Mouse (Mus musculus): ENCODE measurements around the gene Rock2. TPM values are rescaled to one million over a fixed set of nuclear protein-coding genes. Genes with fewer than 3 reads are reported as not detected.

The Rock2 gene
- polyA plus RNA-seq, 1 experiment from 2014 or later: 10.9 TPM

DNA sequence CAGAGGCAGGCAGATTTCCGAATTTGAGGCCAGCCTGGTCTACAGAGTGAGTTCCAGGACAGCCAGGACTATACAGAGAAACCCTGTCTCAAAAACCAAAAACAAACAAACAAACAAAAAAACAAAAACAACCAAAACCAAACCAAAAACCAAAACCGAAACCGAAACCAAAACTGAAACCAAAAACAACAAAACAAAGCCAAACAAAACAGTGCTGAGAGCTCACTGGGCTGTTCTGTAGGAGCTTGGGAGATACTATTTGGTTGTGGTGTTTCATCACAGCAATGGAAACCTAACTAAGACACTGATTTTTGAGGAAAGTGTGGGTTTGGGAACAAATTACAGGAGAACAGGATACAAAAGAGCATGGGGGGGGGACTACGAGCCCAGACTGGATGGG, 127.5 kb downstream of the Rock2 start:
- Histone ChIP-seq H3K4me3 (ENCODE audit: low read length) (no peak overlapping the region), H3K27ac (ENCODE audit: low read length) (no peak overlapping the region), H3K27me3 (replicated peaks; ENCODE audit: control insufficient read depth, insufficient read depth, low read length) (no peaks in the 10 kb centered on the region), H3K9ac (ENCODE audit: low read depth, low read length) (no peak overlapping the region), H3K4me1 (ENCODE audit: control insufficient read depth, insufficient read depth, low read length) (no peaks in the 10 kb centered on the region), H3K9me3 (ENCODE audit: control insufficient read depth, low read length) (no peaks in the 10 kb centered on the region), H3K36me3 (ENCODE audit: control insufficient read depth, insufficient read depth, low read length) (no peaks in the 10 kb centered on the region), H3K4me2 (ENCODE audit: low read depth, low read length) (no peak overlapping the region)
- no peak for ATAC-seq
- WGBS: 88% methylated on average over 4 of the region's 4 CpGs

DNA sequence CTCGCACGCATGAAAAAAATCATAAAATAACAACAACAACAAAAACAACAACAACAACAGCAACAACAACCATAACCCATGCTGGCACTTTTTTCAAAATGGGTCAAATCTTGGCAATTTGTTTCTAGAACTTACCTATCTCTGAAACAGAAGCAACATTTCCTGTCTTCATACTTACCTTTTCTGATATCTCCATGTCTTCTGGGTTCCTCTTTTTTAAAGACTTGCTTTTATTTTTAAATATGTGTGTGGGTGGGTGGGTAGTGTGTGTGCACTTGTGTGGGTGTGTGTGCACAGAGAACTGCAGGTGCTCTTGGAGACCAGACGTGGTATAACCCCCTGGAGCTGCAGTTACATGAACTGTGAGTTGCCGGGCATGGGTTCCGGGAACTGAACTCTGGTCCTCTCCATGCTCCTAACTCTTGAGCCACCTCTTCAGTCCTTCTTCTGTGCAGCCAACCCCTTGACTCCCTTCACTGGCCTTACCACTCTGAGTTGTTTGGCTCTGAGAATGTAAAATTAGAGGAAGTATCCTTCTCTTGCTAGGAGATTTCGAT, 129.9 kb downstream of the Rock2 start:
- no peak overlapping the region for H3K4me2 ChIP-seq (ENCODE audit: low read depth, low read length)
- no peak overlapping the region for H3K4me3 ChIP-seq (ENCODE audit: low read length)
- H3K27me3 ChIP-seq (replicated peaks; ENCODE audit: control insufficient read depth, insufficient read depth, low read length): no peaks in the 10 kb centered on the region
- no peak overlapping the region for H3K9ac ChIP-seq (ENCODE audit: low read depth, low read length)
- peaks cover 3% of the 10 kb centered on the region; the same call in 1 of the 2 replicates for H3K9me3 ChIP-seq (ENCODE audit: control insufficient read depth, low read length)
- WGBS: 89% methylated on average over 6 of the region's 6 CpGs
- no peak overlapping the region for H3K27ac ChIP-seq (ENCODE audit: low read length)
- H3K36me3 ChIP-seq (ENCODE audit: control insufficient read depth, insufficient read depth, low read length): no peaks in the 10 kb centered on the region
- H3K4me1 ChIP-seq (ENCODE audit: control insufficient read depth, insufficient read depth, low read length): no peaks in the 10 kb centered on the region
- no peak for ATAC-seq

DNA sequence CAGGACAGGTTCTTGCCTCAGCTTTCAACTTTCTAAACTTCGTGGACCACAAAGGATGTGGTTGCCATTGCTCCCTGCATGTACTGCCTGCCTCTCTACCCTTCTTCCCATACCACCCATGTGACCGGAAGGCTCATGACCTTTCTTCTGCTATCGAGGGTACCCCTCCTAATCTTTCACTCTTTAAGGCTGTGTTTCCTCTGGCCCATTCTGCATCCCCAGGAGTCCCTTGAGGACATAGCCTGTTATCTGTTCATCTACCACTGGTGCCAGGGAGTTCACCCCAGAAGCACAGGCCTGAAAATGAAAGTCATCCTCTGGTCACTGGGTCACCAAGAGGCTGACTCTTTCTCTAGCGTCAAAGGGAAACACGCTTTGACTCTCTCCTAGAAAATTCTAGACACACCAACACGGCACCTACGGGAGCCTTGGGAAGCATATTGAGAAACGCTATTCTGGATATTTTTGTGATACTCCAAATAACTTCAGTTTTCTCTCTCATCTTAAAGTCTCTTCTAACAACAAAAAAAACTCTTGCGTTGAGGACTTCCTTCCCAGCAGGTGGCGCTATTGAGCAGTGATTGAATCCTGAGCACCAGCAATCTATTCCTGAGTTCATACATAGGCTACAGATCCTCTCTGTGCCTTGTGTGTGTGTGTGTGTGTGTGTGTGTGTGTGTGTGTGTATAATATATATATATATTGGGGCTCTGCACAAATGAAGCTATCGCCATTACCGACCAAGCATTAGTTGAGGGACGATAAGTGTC, 138.2 kb downstream of the Rock2 start:
- H3K4me3 ChIP-seq (ENCODE audit: low read length): no peak overlapping the region
- H3K27ac ChIP-seq (ENCODE audit: low read length): no peak overlapping the region
- H3K9ac ChIP-seq (ENCODE audit: low read depth, low read length): no peak overlapping the region
- peak; percentile 62; the same call in 1 of the 2 replicates for ATAC-seq
- no peaks in the 10 kb centered on the region for H3K36me3 ChIP-seq (ENCODE audit: control insufficient read depth, insufficient read depth, low read length)
- 42% methylated on average over 13 of the region's 13 CpGs for WGBS
- H3K9me3 ChIP-seq (ENCODE audit: control insufficient read depth, low read length): peaks cover 3% of the 10 kb centered on the region; the same call in 1 of the 2 replicates
- no peak overlapping the region for H3K4me2 ChIP-seq (ENCODE audit: low read depth, low read length)
- no peaks in the 10 kb centered on the region for H3K4me1 ChIP-seq (ENCODE audit: control insufficient read depth, insufficient read depth, low read length)
- H3K27me3 ChIP-seq (replicated peaks; ENCODE audit: control insufficient read depth, insufficient read depth, low read length): no peaks in the 10 kb centered on the region

DNA sequence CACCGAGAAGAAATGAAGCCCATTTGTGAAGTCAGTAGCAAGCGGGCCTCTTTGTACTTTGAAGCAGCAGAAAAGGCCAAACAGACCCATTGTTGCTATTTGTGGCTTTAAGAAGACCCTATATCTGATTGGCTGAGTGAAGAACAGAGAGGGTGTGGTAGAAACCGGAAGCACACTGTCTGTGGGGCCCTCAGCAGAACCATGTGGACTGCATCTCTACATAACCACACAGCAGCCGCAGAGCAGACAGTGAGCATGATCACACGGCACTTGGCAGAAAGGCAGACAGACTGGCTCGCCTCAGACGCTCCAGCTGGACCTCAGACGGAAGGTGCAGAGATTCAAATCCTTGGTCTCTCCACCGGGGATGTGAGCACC, 138.8 kb downstream of the Rock2 start:
- Histone ChIP-seq H3K27me3 (replicated peaks; ENCODE audit: control insufficient read depth, insufficient read depth, low read length) (no peaks in the 10 kb centered on the region), H3K9ac (ENCODE audit: low read depth, low read length) (no peak overlapping the region), H3K9me3 (ENCODE audit: control insufficient read depth, low read length) (no peaks in the 10 kb centered on the region), H3K4me3 (ENCODE audit: low read length) (no peak overlapping the region), H3K4me2 (ENCODE audit: low read depth, low read length) (no peak overlapping the region), H3K27ac (ENCODE audit: low read length) (no peak overlapping the region), H3K36me3 (ENCODE audit: control insufficient read depth, insufficient read depth, low read length) (no peaks in the 10 kb centered on the region), H3K4me1 (ENCODE audit: control insufficient read depth, insufficient read depth, low read length) (no peaks in the 10 kb centered on the region)
- WGBS: 70% methylated on average over 9 of the region's 9 CpGs
- ATAC-seq: peak; percentile 65

DNA sequence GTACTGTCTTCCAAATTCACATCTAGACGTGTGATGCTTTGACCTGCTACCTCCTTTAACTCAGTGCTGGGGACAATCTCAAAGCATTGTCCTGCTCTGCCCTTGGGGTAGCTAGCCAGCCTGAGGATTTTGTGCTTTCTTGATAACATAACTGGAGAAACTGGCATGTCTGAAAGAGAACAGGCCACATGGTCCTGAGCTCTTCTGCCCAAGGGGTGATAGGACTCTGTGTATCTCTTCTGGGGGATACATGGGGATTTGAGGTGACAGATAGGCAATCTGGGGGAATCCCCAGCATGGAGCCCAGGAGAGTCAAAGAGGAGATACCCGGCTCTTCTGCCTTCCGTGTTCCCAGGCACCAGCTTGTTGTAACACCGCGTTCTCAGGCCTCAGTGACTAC, 140.0 kb downstream of the Rock2 start:
- H3K9me3 ChIP-seq (ENCODE audit: control insufficient read depth, low read length): no peaks in the 10 kb centered on the region
- no peaks in the 10 kb centered on the region for H3K36me3 ChIP-seq (ENCODE audit: control insufficient read depth, insufficient read depth, low read length)
- ATAC-seq: no peak
- H3K4me2 ChIP-seq (ENCODE audit: low read depth, low read length): no peak overlapping the region
- no peaks in the 10 kb centered on the region for H3K4me1 ChIP-seq (ENCODE audit: control insufficient read depth, insufficient read depth, low read length)
- H3K27me3 ChIP-seq (replicated peaks; ENCODE audit: control insufficient read depth, insufficient read depth, low read length): no peaks in the 10 kb centered on the region
- H3K4me3 ChIP-seq (ENCODE audit: low read length): no peak overlapping the region
- H3K9ac ChIP-seq (ENCODE audit: low read depth, low read length): no peak overlapping the region
- no peak overlapping the region for H3K27ac ChIP-seq (ENCODE audit: low read length)
- 83% methylated on average over 5 of the region's 5 CpGs for WGBS

GRCm38 (mm10) chr12:17035128-17035527, 140.4 kb downstream of the Rock2 start:
- 65% methylated on average over 2 of the region's 2 CpGs for WGBS
- Histone ChIP-seq H3K27me3 (replicated peaks; ENCODE audit: control insufficient read depth, insufficient read depth, low read length) (no peaks in the 10 kb centered on the region), H3K9ac (ENCODE audit: low read depth, low read length) (no peak overlapping the region), H3K4me1 (ENCODE audit: control insufficient read depth, insufficient read depth, low read length) (no peaks in the 10 kb centered on the region), H3K9me3 (ENCODE audit: control insufficient read depth, low read length) (no peaks in the 10 kb centered on the region), H3K36me3 (ENCODE audit: control insufficient read depth, insufficient read depth, low read length) (no peaks in the 10 kb centered on the region), H3K4me3 (ENCODE audit: low read length) (no peak overlapping the region), H3K27ac (ENCODE audit: low read length) (no peak overlapping the region), H3K4me2 (ENCODE audit: low read depth, low read length) (no peak overlapping the region)
- no peak for ATAC-seq

DNA sequence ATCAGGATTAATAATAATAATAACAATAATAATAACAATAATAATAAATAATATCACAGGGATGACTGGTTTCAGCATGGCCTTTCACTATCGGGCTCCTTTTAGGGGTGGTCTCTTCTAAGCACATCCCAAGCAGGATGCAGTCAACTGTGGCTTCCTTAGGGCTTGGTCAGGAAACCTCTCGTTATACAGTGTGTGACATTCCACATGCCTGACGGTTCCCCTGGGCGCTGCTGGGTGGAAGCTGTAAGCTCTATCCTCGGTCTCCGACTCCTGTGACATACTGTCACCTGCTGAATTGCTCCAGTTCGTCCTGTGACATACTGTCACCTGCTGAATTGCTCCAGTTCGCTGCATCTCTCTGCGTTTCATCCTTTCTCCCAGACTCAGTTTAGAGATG, 141.8 kb downstream of the Rock2 start:
- Histone ChIP-seq H3K9ac (ENCODE audit: low read depth, low read length) (no peak overlapping the region), H3K36me3 (ENCODE audit: control insufficient read depth, insufficient read depth, low read length) (no peaks in the 10 kb centered on the region), H3K27me3 (replicated peaks; ENCODE audit: control insufficient read depth, insufficient read depth, low read length) (no peaks in the 10 kb centered on the region), H3K9me3 (ENCODE audit: control insufficient read depth, low read length) (no peaks in the 10 kb centered on the region), H3K4me3 (ENCODE audit: low read length) (no peak overlapping the region), H3K27ac (ENCODE audit: low read length) (no peak overlapping the region), H3K4me2 (ENCODE audit: low read depth, low read length) (no peak overlapping the region), H3K4me1 (ENCODE audit: control insufficient read depth, insufficient read depth, low read length) (no peaks in the 10 kb centered on the region)
- ATAC-seq: no peak
- WGBS: 59% methylated on average over 9 of the region's 9 CpGs

DNA sequence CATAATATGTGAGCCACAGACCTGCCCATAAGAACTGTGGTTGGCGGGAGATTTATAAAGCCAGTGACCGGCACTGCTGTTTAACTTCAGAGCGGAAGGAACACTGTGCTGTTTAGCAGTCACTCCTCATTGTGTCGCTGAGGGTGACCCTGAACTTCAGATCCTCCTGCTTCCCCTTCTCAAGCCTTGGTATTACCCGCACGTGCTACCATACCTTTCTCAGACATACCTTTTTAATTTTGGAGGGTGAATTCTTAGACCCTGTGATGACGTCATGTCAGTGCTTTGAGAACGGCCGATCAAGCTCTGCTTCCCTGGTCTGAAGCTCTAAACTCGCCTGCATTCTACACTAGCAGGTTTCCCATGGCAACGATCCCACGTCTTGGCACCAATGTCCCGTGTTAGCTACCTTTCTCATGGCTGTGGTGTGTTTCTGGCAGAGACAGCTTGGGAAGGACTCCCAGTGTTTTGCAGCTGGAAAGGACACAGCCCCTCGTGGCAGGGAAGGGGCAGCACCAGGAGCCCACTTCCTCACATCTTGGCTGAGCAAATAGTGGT, 142.4 kb downstream of the Rock2 start:
- H3K36me3 ChIP-seq (ENCODE audit: control insufficient read depth, insufficient read depth, low read length): no peaks in the 10 kb centered on the region
- H3K4me2 ChIP-seq (ENCODE audit: low read depth, low read length): no peak overlapping the region
- no peak overlapping the region for H3K9ac ChIP-seq (ENCODE audit: low read depth, low read length)
- ATAC-seq: no peak
- no peak overlapping the region for H3K27ac ChIP-seq (ENCODE audit: low read length)
- no peaks in the 10 kb centered on the region for H3K4me1 ChIP-seq (ENCODE audit: control insufficient read depth, insufficient read depth, low read length)
- no peak overlapping the region for H3K4me3 ChIP-seq (ENCODE audit: low read length)
- no peaks in the 10 kb centered on the region for H3K9me3 ChIP-seq (ENCODE audit: control insufficient read depth, low read length)
- no peaks in the 10 kb centered on the region for H3K27me3 ChIP-seq (replicated peaks; ENCODE audit: control insufficient read depth, insufficient read depth, low read length)
- WGBS: 54% methylated on average over 14 of the region's 14 CpGs
